Mouse (Mus musculus): Measurements from ENCODE around the gene Fpr-rs3.

The Fpr-rs3 gene

GRCm38 (mm10) chr17:20624777-20625176 lies at the start of gene Fpr-rs3:
Gene Fpr-rs3 (minus strand): TSS chr17:20624877.
- no peak for DNase-seq (ENCODE audit: inconsistent age in 2 of 2, low spot score in 1 of 2)

DNA sequence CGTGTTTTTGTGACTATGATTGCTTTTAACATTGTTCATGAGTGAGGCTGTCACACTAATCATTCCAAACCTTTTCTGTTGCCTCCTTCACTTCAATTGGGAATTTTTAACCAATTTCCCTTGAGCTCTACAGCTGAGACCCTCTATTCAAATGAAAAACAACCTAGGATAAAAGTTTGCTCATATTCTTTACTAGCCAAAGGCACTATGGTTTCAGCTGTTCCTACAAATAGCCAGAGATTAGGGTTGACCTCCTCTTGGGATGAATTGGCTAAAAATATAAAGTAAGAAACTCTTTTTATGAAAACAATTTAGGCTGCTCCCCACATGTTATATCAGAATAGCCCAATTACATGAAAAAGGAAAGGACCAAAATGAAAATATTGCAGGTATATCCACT lies 28.4 kb downstream of the Fpr-rs3 start, which contains the start of gene Vmn2r110:
Vmn2r110 (minus strand) TSS at position 101 of the 400 bp plus-strand sequence.
- DNase-seq (ENCODE audit: inconsistent age in 2 of 2, low spot score in 1 of 2) = no peak

Data from adrenal gland, adult (tissue).